Mouse (Mus musculus): Measurements from ENCODE around the gene Abcc8. TPM values are rescaled to one million over a fixed set of nuclear protein-coding genes. Genes with fewer than 3 reads are reported as not detected.

The Abcc8 gene
- total and polyA plus RNA-seq, 3 experiments, result 0.11 TPM; not detected in 2

GRCm38 (mm10) chr7:46076844-46077243, 103.0 kb downstream of the Abcc8 start:
- ATAC-seq (ENCODE audit: extremely low read depth, insufficient number of reproducible peaks, low FRiP score, poor library complexity, severe bottlenecking), result no peak
- no peak overlapping the region for H3K4me3 ChIP-seq (ENCODE audit: low read depth, low read length)
- DNase-seq (ENCODE audit: low spot score), result no peak
- peaks cover 2% of the 10 kb centered on the region for H3K4me1 ChIP-seq (ENCODE audit: insufficient read depth, low read depth, low read length)
- TF ChIP-seq POLR2AphosphoS5 (IDR thresholded peaks at IDR 0.05; ENCODE audit: insufficient replicate concordance, low read depth, low read length), result no peak
- no peak for TF ChIP-seq GATA1 (IDR thresholded peaks at IDR 0.05; ENCODE audit: borderline replicate concordance, low read length)
- no peak for TF ChIP-seq CTCF (IDR thresholded peaks at IDR 0.05; ENCODE audit: low read depth, low read length)
- no peak for TF ChIP-seq GATA2 (IDR thresholded peaks at IDR 0.05; ENCODE audit: borderline replicate concordance, low read depth, low read length)
- TF ChIP-seq TAL1 (conservative IDR thresholded peaks at IDR 0.05; ENCODE audit: low read depth, low read length), result no peak
- H3K36me3 ChIP-seq (replicated peaks), result peaks cover 98% of the 10 kb centered on the region
- no peaks in the 10 kb centered on the region for H3K9me3 ChIP-seq (replicated peaks)
- H3K27me3 ChIP-seq (ENCODE audit: insufficient read depth, low read length), result no peaks in the 10 kb centered on the region

GRCm38 (mm10) chr7:46068831-46069230, 111.0 kb downstream of the Abcc8 start:
- H3K9me3 ChIP-seq (replicated peaks), result no peaks in the 10 kb centered on the region
- H3K4me1 ChIP-seq (ENCODE audit: insufficient read depth, low read depth, low read length), result no peaks in the 10 kb centered on the region; the same call in 1 of the 2 replicates
- DNase-seq (ENCODE audit: low spot score) (no peak), ATAC-seq (ENCODE audit: extremely low read depth, insufficient number of reproducible peaks, low FRiP score, poor library complexity, severe bottlenecking) (no peak)
- H3K36me3 ChIP-seq (replicated peaks), result peaks cover 93% of the 10 kb centered on the region
- TF ChIP-seq GATA1 (IDR thresholded peaks at IDR 0.05; ENCODE audit: borderline replicate concordance, low read length) (no peak), GATA2 (IDR thresholded peaks at IDR 0.05; ENCODE audit: borderline replicate concordance, low read depth, low read length) (no peak), TAL1 (conservative IDR thresholded peaks at IDR 0.05; ENCODE audit: low read depth, low read length) (no peak), POLR2AphosphoS5 (IDR thresholded peaks at IDR 0.05; ENCODE audit: insufficient replicate concordance, low read depth, low read length) (no peak), CTCF (IDR thresholded peaks at IDR 0.05; ENCODE audit: low read depth, low read length) (no peak)
- no peaks in the 10 kb centered on the region for H3K27me3 ChIP-seq (ENCODE audit: insufficient read depth, low read length)
- H3K4me3 ChIP-seq (ENCODE audit: low read depth, low read length), result no peak overlapping the region

GRCm38 (mm10) chr7:46063296-46063695, 116.5 kb downstream of the Abcc8 start:
- peaks cover 93% of the 10 kb centered on the region for H3K36me3 ChIP-seq (replicated peaks)
- TF ChIP-seq GATA1 (IDR thresholded peaks at IDR 0.05; ENCODE audit: borderline replicate concordance, low read length), result no peak
- TF ChIP-seq GATA2 (IDR thresholded peaks at IDR 0.05; ENCODE audit: borderline replicate concordance, low read depth, low read length), result no peak
- TF ChIP-seq TAL1 (conservative IDR thresholded peaks at IDR 0.05; ENCODE audit: low read depth, low read length), result no peak
- no peak for TF ChIP-seq POLR2AphosphoS5 (IDR thresholded peaks at IDR 0.05; ENCODE audit: insufficient replicate concordance, low read depth, low read length)
- no peak for TF ChIP-seq CTCF (IDR thresholded peaks at IDR 0.05; ENCODE audit: low read depth, low read length)

GRCm38 (mm10) chr7:46061614-46062013, 118.2 kb downstream of the Abcc8 start:
- TF ChIP-seq GATA1 (IDR thresholded peaks at IDR 0.05; ENCODE audit: borderline replicate concordance, low read length), result no peak
- no peak for TF ChIP-seq GATA2 (IDR thresholded peaks at IDR 0.05; ENCODE audit: borderline replicate concordance, low read depth, low read length)
- Histone ChIP-seq H3K4me3 (ENCODE audit: low read depth, low read length) (no peak overlapping the region), H3K27me3 (ENCODE audit: insufficient read depth, low read length) (no peaks in the 10 kb centered on the region), H3K9me3 (replicated peaks) (no peaks in the 10 kb centered on the region), H3K4me1 (ENCODE audit: insufficient read depth, low read depth, low read length) (peaks cover 9% of the 10 kb centered on the region), H3K36me3 (replicated peaks) (peaks cover 99% of the 10 kb centered on the region)
- ATAC-seq (ENCODE audit: extremely low read depth, insufficient number of reproducible peaks, low FRiP score, poor library complexity, severe bottlenecking), result no peak
- DNase-seq (ENCODE audit: low spot score), result no peak

More at GRCm38 (mm10) chr7:46063296-46063695, 116.5 kb downstream of the Abcc8 start:
- ATAC-seq (ENCODE audit: extremely low read depth, insufficient number of reproducible peaks, low FRiP score, poor library complexity, severe bottlenecking), result no peak
- no peaks in the 10 kb centered on the region for H3K27me3 ChIP-seq (ENCODE audit: insufficient read depth, low read length)
- H3K9me3 ChIP-seq (replicated peaks), result no peaks in the 10 kb centered on the region
- H3K4me1 ChIP-seq (ENCODE audit: insufficient read depth, low read depth, low read length), result peaks cover 8% of the 10 kb centered on the region
- no peak overlapping the region for H3K4me3 ChIP-seq (ENCODE audit: low read depth, low read length)
- DNase-seq (ENCODE audit: low spot score), result no peak

GRCm38 (mm10) chr7:46060688-46061087, 119.1 kb downstream of the Abcc8 start:
- DNase-seq (ENCODE audit: low spot score) (no peak), ATAC-seq (ENCODE audit: extremely low read depth, insufficient number of reproducible peaks, low FRiP score, poor library complexity, severe bottlenecking) (no peak)
- Histone ChIP-seq H3K4me3 (ENCODE audit: low read depth, low read length) (no peak overlapping the region), H3K4me1 (ENCODE audit: insufficient read depth, low read depth, low read length) (peaks cover 9% of the 10 kb centered on the region), H3K27me3 (ENCODE audit: insufficient read depth, low read length) (no peaks in the 10 kb centered on the region), H3K9me3 (replicated peaks) (no peaks in the 10 kb centered on the region), H3K36me3 (replicated peaks) (peaks cover 99% of the 10 kb centered on the region)
- TF ChIP-seq TAL1 (conservative IDR thresholded peaks at IDR 0.05; ENCODE audit: low read depth, low read length) (no peak), POLR2AphosphoS5 (IDR thresholded peaks at IDR 0.05; ENCODE audit: insufficient replicate concordance, low read depth, low read length) (no peak), GATA2 (IDR thresholded peaks at IDR 0.05; ENCODE audit: borderline replicate concordance, low read depth, low read length) (no peak), GATA1 (IDR thresholded peaks at IDR 0.05; ENCODE audit: borderline replicate concordance, low read length) (no peak), CTCF (IDR thresholded peaks at IDR 0.05; ENCODE audit: low read depth, low read length) (no peak)

- no peaks in the 10 kb centered on the region for H3K9me3 ChIP-seq (replicated peaks)
- no peaks in the 10 kb centered on the region for H3K27me3 ChIP-seq (ENCODE audit: insufficient read depth, low read length)
- TF ChIP-seq CTCF (IDR thresholded peaks at IDR 0.05; ENCODE audit: low read depth, low read length) (no peak), GATA2 (IDR thresholded peaks at IDR 0.05; ENCODE audit: borderline replicate concordance, low read depth, low read length) (no peak), GATA1 (IDR thresholded peaks at IDR 0.05; ENCODE audit: borderline replicate concordance, low read length) (no peak), POLR2AphosphoS5 (IDR thresholded peaks at IDR 0.05; ENCODE audit: insufficient replicate concordance, low read depth, low read length) (no peak), TAL1 (conservative IDR thresholded peaks at IDR 0.05; ENCODE audit: low read depth, low read length) (no peak)
- H3K36me3 ChIP-seq (replicated peaks), result peaks cover 100% of the 10 kb centered on the region
- peaks cover 9% of the 10 kb centered on the region for H3K4me1 ChIP-seq (ENCODE audit: insufficient read depth, low read depth, low read length)
- no peak overlapping the region for H3K4me3 ChIP-seq (ENCODE audit: low read depth, low read length)
- ATAC-seq (ENCODE audit: extremely low read depth, insufficient number of reproducible peaks, low FRiP score, poor library complexity, severe bottlenecking), result no peak
- no peak for DNase-seq (ENCODE audit: low spot score)
Measured at GRCm38 (mm10) chr7:46058882-46059281, 121.0 kb downstream of the Abcc8 start.

Other genes with a start within 250 kb of the Abcc8 start
- not detected in 2 replicates for gene Abcc6, start 149.7 kb downstream of the Abcc8 start, total RNA-seq (2014; fragmentation: Nextera tagmentation)
- gene Abcc6, start 149.7 kb downstream of the Abcc8 start, total RNA-seq (2017), result under 0.01 TPM in 2 replicates
- gene Abcc6, start 149.7 kb downstream of the Abcc8 start, polyA plus RNA-seq (2012), result 0.02 TPM in 1 of 2 replicates, not detected in the other
- gene Nomo1, start 146.3 kb downstream of the Abcc8 start, total RNA-seq (2014; fragmentation: Nextera tagmentation), result 26.4 and 35.0 TPM in 2 replicates
- gene Nomo1, start 146.3 kb downstream of the Abcc8 start, total RNA-seq (2017), result 47.8 and 52.7 TPM in 2 replicates
- gene Nomo1, start 146.3 kb downstream of the Abcc8 start, polyA plus RNA-seq (2012), result 43.8 and 47.2 TPM in 2 replicates
- not detected in 2 replicates for gene Kcnj11, start 79.3 kb downstream of the Abcc8 start, total RNA-seq (2014; fragmentation: Nextera tagmentation)
- 0.23 TPM in 1 of 2 replicates, not detected in the other for gene Kcnj11, start 79.3 kb downstream of the Abcc8 start, total RNA-seq (2017)
- not detected in 2 replicates for gene Kcnj11, start 79.3 kb downstream of the Abcc8 start, polyA plus RNA-seq (2012)
- gene Ush1c, start 58.5 kb upstream of the Abcc8 start, total RNA-seq (2014; fragmentation: Nextera tagmentation), result not detected in 2 replicates
- gene Ush1c, start 58.5 kb upstream of the Abcc8 start, total RNA-seq (2017), result not detected in 2 replicates
- not detected in 2 replicates for gene Ush1c, start 58.5 kb upstream of the Abcc8 start, polyA plus RNA-seq (2012)
- not detected in 2 replicates for gene Otog, start 61.0 kb upstream of the Abcc8 start, total RNA-seq (2014; fragmentation: Nextera tagmentation)
- 0.05 and 0.06 TPM in 2 replicates for gene Otog, start 61.0 kb upstream of the Abcc8 start, total RNA-seq (2017)
- not detected in 2 replicates for gene Otog, start 61.0 kb upstream of the Abcc8 start, polyA plus RNA-seq (2012)
- not detected in 2 replicates for gene Myod1, start 196.4 kb upstream of the Abcc8 start, total RNA-seq (2014; fragmentation: Nextera tagmentation)
- gene Myod1, start 196.4 kb upstream of the Abcc8 start, total RNA-seq (2017), result 0.05 TPM in 1 of 2 replicates, not detected in the other
- gene Myod1, start 196.4 kb upstream of the Abcc8 start, polyA plus RNA-seq (2012), result not detected in 2 replicates
- gene Kcnc1, start 216.5 kb upstream of the Abcc8 start, total RNA-seq (2014; fragmentation: Nextera tagmentation), result not detected in 2 replicates
- gene Kcnc1, start 216.5 kb upstream of the Abcc8 start, total RNA-seq (2017), result 0.06 and 0.11 TPM in 2 replicates
- not detected in 2 replicates for gene Kcnc1, start 216.5 kb upstream of the Abcc8 start, polyA plus RNA-seq (2012)

Measured in G1E (cell line).